Mouse (Mus musculus): ENCODE measurements at regions not wholly inside any gene's neighbourhood (a gene's known extent, or its start where the extent isn't known, plus 50 kb on each side); places are given as distances from the start of the nearest gene placed in this dataset.

DNA sequence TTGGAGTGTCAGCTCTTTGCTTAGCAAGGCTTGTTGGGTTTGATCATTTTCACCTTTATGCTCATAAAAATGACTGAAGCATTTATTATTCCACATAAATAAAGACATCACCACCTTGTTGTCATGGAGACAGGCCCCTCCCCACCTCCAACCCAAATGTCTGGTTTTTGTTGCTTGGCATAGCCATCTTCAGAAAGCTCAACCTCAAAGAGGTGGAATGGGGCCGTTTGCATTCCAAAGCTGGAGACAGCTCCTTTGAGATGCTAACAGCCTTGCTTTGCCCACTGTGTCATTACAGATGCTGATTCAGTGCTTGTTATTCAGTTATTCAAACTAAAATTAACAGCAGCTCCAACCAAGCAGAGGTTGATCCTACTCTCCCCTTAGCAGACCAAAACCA lies 51.9 kb upstream of the Lgalsl start:
- Histone ChIP-seq H3K36me3 (no peaks in the 10 kb centered on the region), H3K4me2 (no peak overlapping the region), H3K4me1 (no peaks in the 10 kb centered on the region), H3K9ac (no peak overlapping the region), H3K27me3 (replicated peaks) (no peaks in the 10 kb centered on the region), H3K4me3 (replicated peaks) (no peak overlapping the region), H3K9me3 (no peaks in the 10 kb centered on the region), H3K27ac (no peak overlapping the region)
- 53% methylated on average over 1 of the region's 1 CpGs for whole genome bisulfite sequencing
- ATAC-seq (ENCODE audit: insufficient read depth, low FRiP score, low read depth): no peak

DNA sequence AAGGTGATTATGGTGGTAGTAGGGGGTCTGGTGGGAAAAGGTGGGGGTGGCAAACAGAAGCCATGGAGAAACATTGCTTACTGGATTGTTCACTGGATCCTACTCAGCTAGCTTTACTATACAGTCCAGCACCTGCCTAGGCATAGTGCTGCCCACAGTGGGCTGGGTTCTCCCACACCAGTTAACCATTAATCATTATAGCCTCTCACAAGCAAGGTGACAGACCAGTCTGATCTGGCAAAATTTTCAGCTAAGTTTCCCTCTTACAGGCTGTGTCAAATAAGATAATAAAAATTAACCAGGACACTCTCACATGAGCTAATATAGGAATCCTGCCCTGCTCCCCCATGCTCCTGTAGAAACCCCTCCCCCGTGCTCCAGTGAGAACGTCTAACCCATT lies 53.1 kb upstream of the Lgalsl start:
- H3K4me2 ChIP-seq: no peak overlapping the region
- H3K27me3 ChIP-seq (replicated peaks): no peaks in the 10 kb centered on the region
- H3K4me1 ChIP-seq: no peaks in the 10 kb centered on the region
- ATAC-seq (ENCODE audit: insufficient read depth, low FRiP score, low read depth): no peak
- no peak overlapping the region for H3K9ac ChIP-seq
- H3K27ac ChIP-seq: no peak overlapping the region
- no peaks in the 10 kb centered on the region for H3K9me3 ChIP-seq
- 79% methylated on average over 2 of the region's 2 CpGs for WGBS
- no peaks in the 10 kb centered on the region for H3K36me3 ChIP-seq
- H3K4me3 ChIP-seq (replicated peaks): no peak overlapping the region

DNA sequence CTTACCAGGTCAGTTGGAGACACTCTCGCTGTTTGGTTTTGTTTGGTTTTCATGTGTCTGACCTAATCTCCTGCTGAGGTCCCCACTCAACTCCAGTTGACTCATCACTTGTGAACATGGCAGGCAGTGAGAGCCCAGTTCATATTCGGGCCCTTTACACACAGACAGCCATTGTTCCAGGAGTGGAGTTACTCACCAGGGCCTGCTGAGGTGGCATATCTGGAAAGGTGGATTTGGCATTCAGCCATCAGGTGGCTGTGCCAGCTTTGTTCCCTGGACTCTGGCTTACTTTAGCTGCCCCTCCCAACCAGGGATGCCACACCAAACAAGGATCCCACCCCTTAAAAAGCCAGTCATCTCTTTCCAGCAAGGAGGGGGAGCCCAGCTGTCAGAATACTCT lies 56.2 kb upstream of the Lgalsl start:
- 0 out of 2 replicates have a peak, but pooled peaks have one; percentile 31 for ATAC-seq (ENCODE audit: insufficient read depth, low FRiP score, low read depth)
- H3K4me3 ChIP-seq (replicated peaks): no peak overlapping the region
- no peak overlapping the region; the same call in 1 of the 2 replicates for H3K27ac ChIP-seq
- H3K4me1 ChIP-seq: no peaks in the 10 kb centered on the region
- H3K9me3 ChIP-seq: no peaks in the 10 kb centered on the region
- no peaks in the 10 kb centered on the region for H3K36me3 ChIP-seq
- 68% methylated on average over 2 of the region's 2 CpGs for WGBS
- H3K27me3 ChIP-seq (replicated peaks): no peaks in the 10 kb centered on the region
- no peak overlapping the region for H3K9ac ChIP-seq
- no peak overlapping the region for H3K4me2 ChIP-seq

DNA sequence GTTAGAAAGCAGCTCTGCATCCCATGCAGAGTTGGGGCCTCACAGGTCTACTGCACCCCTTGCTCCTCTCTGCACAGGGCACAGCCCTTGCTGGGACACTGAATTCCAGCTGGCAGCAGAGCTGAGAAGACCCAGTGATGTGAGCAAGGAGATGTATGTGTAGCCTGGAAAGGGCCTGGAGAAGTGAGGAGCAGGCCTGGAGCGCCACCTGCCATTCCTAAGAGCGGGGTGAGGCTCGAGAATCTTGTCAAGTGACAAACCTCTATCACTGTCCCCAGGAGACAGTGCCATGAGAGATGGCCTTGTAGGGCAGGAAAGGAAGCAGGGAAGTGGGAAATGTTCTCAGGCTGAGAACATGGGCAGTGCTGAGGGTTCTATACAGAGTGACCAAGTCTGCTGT lies 59.6 kb upstream of the Lgalsl start:
- no peak overlapping the region for H3K27ac ChIP-seq
- H3K36me3 ChIP-seq: no peaks in the 10 kb centered on the region
- H3K27me3 ChIP-seq (replicated peaks): no peaks in the 10 kb centered on the region
- no peak overlapping the region for H3K4me3 ChIP-seq (replicated peaks)
- H3K9ac ChIP-seq: no peak overlapping the region
- H3K4me2 ChIP-seq: no peak overlapping the region
- 61% methylated on average over 3 of the region's 3 CpGs for WGBS
- ATAC-seq (ENCODE audit: insufficient read depth, low FRiP score, low read depth): no peak
- no peaks in the 10 kb centered on the region for H3K9me3 ChIP-seq
- H3K4me1 ChIP-seq: no peaks in the 10 kb centered on the region

DNA sequence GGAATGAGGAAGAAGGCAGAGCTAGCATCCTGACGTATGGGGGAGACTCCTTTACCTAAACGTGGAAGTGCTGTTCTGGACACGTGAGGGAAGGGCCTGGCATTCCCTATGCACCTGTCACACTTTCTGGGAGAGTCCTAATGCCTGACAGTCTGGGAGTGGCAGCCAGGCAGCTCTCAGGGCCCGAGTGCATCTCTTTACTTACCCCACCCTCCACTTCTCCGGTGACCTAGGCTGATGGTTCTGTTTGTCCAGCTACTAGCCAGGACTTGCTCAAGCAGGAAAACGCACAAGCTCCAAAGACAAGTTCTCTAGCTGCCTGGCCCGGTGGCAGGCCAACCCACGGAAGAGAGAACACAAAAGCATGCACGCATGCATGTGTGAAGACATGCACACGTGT lies 60.9 kb upstream of the Lgalsl start:
- WGBS: 63% methylated on average over 10 of the region's 10 CpGs
- H3K27ac ChIP-seq: no peak overlapping the region

DNA sequence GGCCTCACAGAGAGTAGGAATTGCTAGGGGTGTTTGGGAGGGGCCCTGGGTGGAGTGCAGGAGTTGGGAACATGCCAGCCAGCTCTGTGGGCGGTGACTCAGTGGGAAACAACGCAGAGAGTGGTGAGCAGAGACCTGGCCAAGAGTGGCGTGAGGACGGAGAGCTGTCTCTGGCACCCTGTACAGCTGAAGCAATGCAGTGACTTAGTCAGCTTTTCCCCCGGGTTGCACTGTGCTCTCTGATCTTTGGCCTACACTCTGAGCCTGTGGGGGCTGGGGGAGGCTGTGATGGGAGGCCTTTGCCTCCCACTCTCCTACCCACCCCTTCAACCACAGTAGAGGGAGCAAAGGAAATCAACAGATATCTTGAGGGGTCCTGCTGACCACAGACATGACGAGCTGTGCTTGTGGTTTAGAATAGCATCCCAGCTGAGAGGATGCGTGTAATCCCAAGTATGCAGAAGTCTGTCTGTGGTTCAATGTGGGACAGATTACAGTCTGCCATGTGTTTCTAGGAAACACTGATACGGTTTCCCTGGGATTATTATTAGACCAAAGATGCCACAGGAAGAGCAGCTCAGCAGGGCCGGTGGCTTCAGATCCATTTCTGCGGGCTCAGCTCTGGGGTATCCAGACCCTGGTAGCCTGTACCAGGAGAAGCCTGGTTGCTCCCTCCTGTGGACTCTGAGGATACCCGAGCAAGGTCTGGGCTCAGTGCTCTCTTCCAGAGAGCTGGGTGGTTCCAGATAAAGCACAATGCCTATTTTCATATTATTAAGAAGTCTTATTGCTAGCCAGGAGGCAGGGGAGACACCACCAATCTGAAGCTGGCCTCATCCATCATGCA lies 65.6 kb upstream of the Lgalsl start:
- 51% methylated on average over 11 of the region's 11 CpGs for WGBS
- no peak overlapping the region for H3K27ac ChIP-seq

More for the DNA sequence above, 60.9 kb upstream of the Lgalsl start:
- Histone ChIP-seq H3K4me1 (no peaks in the 10 kb centered on the region), H3K4me3 (replicated peaks) (no peak overlapping the region), H3K4me2 (no peak overlapping the region), H3K36me3 (no peaks in the 10 kb centered on the region), H3K27me3 (replicated peaks) (no peaks in the 10 kb centered on the region), H3K9me3 (no peaks in the 10 kb centered on the region), H3K9ac (no peak overlapping the region)
- no peak for ATAC-seq (ENCODE audit: insufficient read depth, low FRiP score, low read depth)

DNA sequence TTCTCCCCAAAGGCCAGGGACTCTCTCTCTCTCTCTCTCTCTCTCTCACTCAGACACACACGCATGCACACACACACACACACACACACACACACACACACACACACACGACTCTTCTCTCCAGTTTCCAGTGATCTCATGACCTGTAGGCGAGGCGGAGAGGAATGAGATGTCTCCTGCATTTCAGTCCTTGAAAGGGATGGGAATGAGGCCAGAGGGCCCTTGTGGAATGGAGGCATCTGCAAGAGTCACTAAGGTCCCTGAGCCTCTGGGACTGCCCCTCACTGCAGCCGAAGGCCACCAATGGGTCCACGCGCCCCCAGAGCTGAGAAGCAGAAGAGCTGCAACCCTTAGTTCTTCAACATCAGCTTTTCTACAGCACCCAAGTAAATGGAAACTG lies 66.6 kb upstream of the Lgalsl start:
- Histone ChIP-seq H3K4me2 (no peak overlapping the region), H3K27ac (no peak overlapping the region), H3K36me3 (no peaks in the 10 kb centered on the region), H3K4me3 (replicated peaks) (no peak overlapping the region), H3K27me3 (replicated peaks) (no peaks in the 10 kb centered on the region), H3K9ac (no peak overlapping the region), H3K4me1 (0 out of 2 replicates have a peak, but pooled peaks cover 4% of the 10 kb centered on the region), H3K9me3 (no peaks in the 10 kb centered on the region)
- no peak for ATAC-seq (ENCODE audit: insufficient read depth, low FRiP score, low read depth)
- WGBS: 85% methylated on average over 7 of the region's 7 CpGs

More for the DNA sequence above, 65.6 kb upstream of the Lgalsl start:
- Histone ChIP-seq H3K9me3 (no peaks in the 10 kb centered on the region), H3K36me3 (no peaks in the 10 kb centered on the region), H3K27me3 (replicated peaks) (no peaks in the 10 kb centered on the region), H3K4me3 (replicated peaks) (no peak overlapping the region), H3K4me1 (0 out of 2 replicates have a peak, but pooled peaks cover 4% of the 10 kb centered on the region), H3K9ac (no peak overlapping the region), H3K4me2 (no peak overlapping the region)
- ATAC-seq (ENCODE audit: insufficient read depth, low FRiP score, low read depth): peak; percentile 71

DNA sequence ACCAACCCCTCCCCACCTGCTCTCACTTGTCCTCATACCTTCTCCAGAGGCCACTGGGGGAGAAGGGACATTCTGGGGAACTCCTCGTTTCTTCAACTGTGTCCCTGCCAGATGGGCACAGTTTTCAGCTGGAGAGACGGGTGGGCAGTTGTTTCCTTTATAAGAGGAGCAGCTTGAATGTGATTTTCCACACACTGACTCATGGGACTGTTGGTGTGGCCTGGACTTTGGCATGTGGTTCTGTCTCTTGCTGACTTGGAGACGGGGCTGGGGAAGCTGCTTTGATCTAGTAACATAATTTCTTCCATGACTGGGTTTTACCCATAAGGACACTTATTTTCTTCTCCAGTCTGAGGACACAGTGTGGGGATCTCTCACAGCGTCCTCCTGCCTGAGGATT lies 67.7 kb upstream of the Lgalsl start:
- no peak overlapping the region for H3K4me3 ChIP-seq (replicated peaks)
- no peak overlapping the region for H3K27ac ChIP-seq
- ATAC-seq (ENCODE audit: insufficient read depth, low FRiP score, low read depth): no peak
- 65% methylated on average over 4 of the region's 4 CpGs for WGBS
- H3K4me1 ChIP-seq: 0 out of 2 replicates have a peak, but pooled peaks cover 4% of the 10 kb centered on the region
- H3K27me3 ChIP-seq (replicated peaks): no peaks in the 10 kb centered on the region
- H3K4me2 ChIP-seq: no peak overlapping the region
- no peaks in the 10 kb centered on the region for H3K9me3 ChIP-seq
- no peak overlapping the region for H3K9ac ChIP-seq
- no peaks in the 10 kb centered on the region for H3K36me3 ChIP-seq

DNA sequence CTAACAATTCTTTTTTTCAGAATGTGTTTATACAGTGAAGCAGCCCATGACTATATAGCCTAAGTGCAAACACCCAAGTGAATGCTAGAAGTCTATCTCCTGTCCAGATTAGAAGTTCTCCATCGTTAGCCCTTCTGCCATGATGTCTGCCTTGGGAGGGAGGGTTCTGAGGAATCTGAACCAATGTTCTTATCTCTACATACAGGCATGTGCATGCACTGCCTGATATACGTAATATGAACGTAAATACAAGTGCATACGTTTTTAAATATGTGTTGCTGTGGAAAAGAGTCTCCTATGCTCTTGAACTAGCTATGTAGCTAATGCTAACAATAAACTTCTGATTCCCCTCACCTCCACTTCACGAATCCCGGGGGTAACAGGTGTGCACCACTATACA lies 68.9 kb upstream of the Lgalsl start:
- Histone ChIP-seq H3K4me3 (replicated peaks) (no peak overlapping the region), H3K27me3 (replicated peaks) (no peaks in the 10 kb centered on the region), H3K9me3 (no peaks in the 10 kb centered on the region), H3K4me2 (no peak overlapping the region), H3K36me3 (no peaks in the 10 kb centered on the region), H3K9ac (no peak overlapping the region), H3K4me1 (0 out of 2 replicates have a peak, but pooled peaks cover 4% of the 10 kb centered on the region), H3K27ac (no peak overlapping the region)
- ATAC-seq (ENCODE audit: insufficient read depth, low FRiP score, low read depth): no peak
- WGBS: 80% methylated on average over 6 of the region's 6 CpGs

DNA sequence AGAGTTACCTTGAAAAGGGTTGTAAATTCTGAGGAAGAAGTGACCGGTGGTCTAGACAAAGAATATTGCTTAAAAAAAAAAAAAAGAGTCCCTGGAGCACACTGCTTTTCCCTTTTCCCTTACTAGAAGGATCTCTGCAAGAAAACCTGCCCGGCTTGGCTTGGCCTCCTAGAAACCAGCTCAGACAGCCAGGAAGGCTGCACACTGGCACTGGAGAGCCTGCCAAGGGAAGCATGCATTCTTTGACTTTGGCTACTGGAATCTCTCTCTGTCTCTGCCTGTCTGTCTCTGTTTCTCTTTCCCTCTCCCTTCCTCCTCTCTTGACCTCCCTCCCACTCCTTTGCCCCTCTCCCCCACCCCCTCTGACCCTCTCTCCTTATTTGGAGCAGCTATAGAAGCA lies 71.1 kb upstream of the Lgalsl start:
- Histone ChIP-seq H3K36me3 (no peaks in the 10 kb centered on the region), H3K27ac (no peak overlapping the region), H3K27me3 (replicated peaks) (no peaks in the 10 kb centered on the region), H3K4me2 (no peak overlapping the region), H3K9ac (no peak overlapping the region), H3K9me3 (no peaks in the 10 kb centered on the region), H3K4me3 (replicated peaks) (no peak overlapping the region), H3K4me1 (0 out of 2 replicates have a peak, but pooled peaks cover 4% of the 10 kb centered on the region)
- ATAC-seq (ENCODE audit: insufficient read depth, low FRiP score, low read depth): no peak
- WGBS: 79% methylated on average over 2 of the region's 2 CpGs

DNA sequence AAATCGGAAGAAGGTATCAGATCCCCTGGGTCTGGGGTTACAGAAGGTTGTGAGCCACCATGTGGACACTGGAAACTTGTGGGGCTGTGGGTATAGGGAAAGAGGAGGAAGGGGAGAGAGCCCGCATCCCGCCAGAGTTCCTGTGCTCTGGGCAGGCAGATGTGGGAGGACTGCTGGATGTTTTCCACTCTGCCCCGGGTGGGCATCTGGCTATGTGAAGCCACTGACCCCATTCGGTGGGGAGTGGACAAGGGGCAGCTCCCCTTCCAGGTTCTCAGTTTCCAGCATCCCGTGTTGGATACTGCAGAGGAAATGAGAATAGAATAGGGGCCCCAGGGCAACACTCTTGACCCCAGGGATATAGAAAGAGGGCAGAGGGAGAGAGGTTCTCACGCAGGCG lies 72.1 kb upstream of the Lgalsl start:
- H3K4me2 ChIP-seq: no peak overlapping the region
- ATAC-seq (ENCODE audit: insufficient read depth, low FRiP score, low read depth): no peak
- 0 out of 2 replicates have a peak, but pooled peaks cover 4% of the 10 kb centered on the region for H3K4me1 ChIP-seq
- no peak overlapping the region for H3K9ac ChIP-seq
- no peaks in the 10 kb centered on the region for H3K36me3 ChIP-seq
- H3K9me3 ChIP-seq: no peaks in the 10 kb centered on the region
- no peak overlapping the region for H3K4me3 ChIP-seq (replicated peaks)
- WGBS: 68% methylated on average over 8 of the region's 8 CpGs
- no peaks in the 10 kb centered on the region for H3K27me3 ChIP-seq (replicated peaks)
- no peak overlapping the region for H3K27ac ChIP-seq

DNA sequence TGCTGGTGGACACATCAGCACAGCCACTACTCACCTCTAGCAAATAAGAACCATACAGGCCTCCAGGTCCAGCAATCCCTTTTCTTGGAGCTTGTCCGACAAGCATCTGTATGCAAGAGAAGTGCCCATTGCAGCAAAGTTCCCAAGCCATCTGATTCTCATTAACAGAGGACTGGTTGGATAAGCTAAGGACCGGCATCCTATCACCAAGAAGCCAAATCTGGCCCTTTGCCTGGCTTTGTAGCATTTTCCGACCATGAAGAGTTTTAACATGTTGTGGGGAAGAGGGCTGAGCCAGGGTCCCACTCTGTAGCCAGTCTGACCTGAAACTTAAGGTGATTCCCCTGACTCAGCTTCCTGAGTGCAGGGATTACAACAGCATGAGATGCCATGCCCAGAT lies 77.1 kb upstream of the Lgalsl start:
- no peak overlapping the region for H3K27ac ChIP-seq
- no peak overlapping the region for H3K9ac ChIP-seq
- no peak for ATAC-seq (ENCODE audit: insufficient read depth, low FRiP score, low read depth)
- 63% methylated on average over 3 of the region's 3 CpGs for WGBS
- H3K9me3 ChIP-seq: no peaks in the 10 kb centered on the region
- H3K27me3 ChIP-seq (replicated peaks): no peaks in the 10 kb centered on the region
- no peak overlapping the region for H3K4me3 ChIP-seq (replicated peaks)
- H3K4me2 ChIP-seq: no peak overlapping the region
- H3K36me3 ChIP-seq: no peaks in the 10 kb centered on the region
- no peaks in the 10 kb centered on the region for H3K4me1 ChIP-seq

All from stomach, embryonic 15.5 days (tissue).